Mouse (Mus musculus) B cell, adult 67 days (primary cell): Measurements from ENCODE around the gene Arl8b. TPM values are rescaled to one million over a fixed set of nuclear protein-coding genes. Genes with fewer than 3 reads are reported as not detected.

Experiments
- total RNA-seq, 2 experiments: library from RNA; stranded (reverse); gene quantifications; 4 replicates each; pipeline ENCODE4 v1.2.4; 2023

Gene Arl8b
- total RNA-seq, result 10 to 100 TPM; 55.2 to 61.0 TPM

DNA sequence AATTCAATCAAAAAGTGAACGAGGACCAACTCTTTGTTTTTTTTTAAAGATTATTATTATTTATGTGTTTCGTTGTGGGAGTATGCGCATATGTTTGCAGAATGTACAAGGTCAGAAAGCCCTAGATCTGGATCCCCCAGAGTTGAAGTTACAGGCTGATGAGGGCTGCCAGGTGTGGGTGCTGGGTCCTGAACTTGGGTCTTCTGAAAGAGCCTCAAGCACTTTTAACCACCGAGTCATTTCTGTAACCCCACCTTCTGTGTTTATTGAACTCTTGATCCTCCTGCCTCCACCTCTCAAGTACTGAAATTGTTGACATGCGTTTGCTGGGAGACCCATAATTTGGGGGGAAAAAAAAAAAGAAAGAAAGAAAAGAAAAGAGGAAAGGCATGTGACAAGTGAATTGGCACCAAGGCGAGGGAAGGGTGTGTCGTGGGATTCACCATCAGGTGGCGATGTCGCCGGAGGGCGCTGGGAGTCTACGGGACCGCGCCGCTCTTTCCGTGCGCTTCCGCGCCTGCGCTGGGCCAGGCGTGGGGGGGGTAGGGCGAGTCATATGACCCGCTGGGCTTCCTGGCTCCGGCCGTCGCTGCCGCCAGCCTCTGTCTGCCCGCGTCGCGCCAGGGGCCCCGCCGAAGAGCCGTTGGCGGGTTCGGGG, at the start of gene Arl8b:
TSS of gene Arl8b (plus strand) at position 574 of the 658 bp plus-strand sequence.

DNA sequence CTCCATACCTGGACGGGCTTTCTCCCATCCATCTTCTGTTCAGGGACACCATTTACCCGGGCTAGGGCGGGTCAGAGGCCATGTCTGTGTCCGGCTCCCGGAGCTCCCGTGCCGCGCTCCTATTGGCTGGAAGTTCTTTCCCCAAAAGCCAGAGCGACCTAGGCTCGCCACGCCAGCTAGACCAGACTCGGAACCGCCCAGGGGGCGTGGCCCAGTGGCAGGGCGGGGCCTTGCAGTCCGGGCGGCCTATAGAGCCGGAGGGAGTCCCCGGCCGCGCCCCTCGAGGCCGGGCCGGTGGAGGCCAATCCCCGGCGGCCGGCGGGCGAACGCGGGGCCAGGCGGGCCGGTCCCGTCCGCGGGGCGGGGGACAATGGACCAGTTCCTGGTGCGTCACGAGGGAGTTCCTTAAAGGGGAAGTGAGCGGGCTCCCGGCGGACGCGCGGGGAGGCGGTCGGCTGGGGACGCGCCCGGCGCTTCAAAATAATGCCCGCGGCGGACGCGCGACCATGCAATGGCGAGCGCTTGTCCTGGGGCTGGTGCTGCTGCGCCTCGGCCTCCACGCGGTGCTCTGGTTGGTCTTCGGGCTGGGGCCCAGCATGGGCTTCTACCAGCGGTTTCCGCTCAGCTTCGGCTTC, 45.5 kb downstream of the Arl8b start, which contains the start of gene Edem1:
TSS of gene Edem1 (plus strand) at position 408 of the 635 bp plus-strand sequence.

Other genes with a start within 250 kb of the Arl8b start
- gene Bhlhe40, start 122.5 kb upstream of the Arl8b start, total RNA-seq, result 100 to 1,000 TPM; 191 to 217 TPM
- 100 to 1,000 TPM; 118 to 134 TPM for gene Edem1, start 45.5 kb downstream of the Arl8b start, total RNA-seq